In the genomic region with DNA sequence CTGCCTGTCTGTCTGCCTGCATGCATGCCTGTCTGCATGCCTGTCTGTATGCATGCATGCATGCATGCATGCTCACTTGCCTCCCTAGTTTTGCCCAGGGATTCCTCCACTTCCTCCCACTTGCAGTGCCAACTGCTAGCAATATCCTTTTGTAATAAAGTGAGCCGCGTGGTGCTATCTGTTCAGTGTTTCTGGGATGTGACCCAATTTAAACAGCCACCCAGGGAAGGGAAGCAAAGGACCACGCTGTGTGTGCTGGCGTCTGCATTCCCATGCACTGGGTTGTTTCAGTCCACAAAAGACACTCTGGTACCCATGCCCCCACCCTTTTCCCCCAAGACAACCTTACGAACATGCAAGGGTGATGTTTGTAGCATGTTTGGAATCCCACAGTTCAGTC, we compare ENCODE assay signal across 14 mouse cellular contexts. TPM values are rescaled to one million over a fixed set of nuclear protein-coding genes. Genes with fewer than 3 reads are reported as not detected.
DNase-seq lines count a peak whose midpoint lies in the region.
"Had no signal": no experiment of that assay in that cellular context is flagged by ENCODE, and none has a peak within 500 bp of the region (broad histone marks: within the 10 kb centered on the region; RNA-seq: fewer than 3 reads in every experiment).

No protein-coding gene starts in this region.

- peak; percentile 15 to 29 for DNase-seq in frontal cortex, postnatal 36 days (ENCODE audit: low spot score in 2 of 2)
- DNase-seq in frontal cortex, postnatal 14 days (ENCODE audit: low spot score in 2 of 2), result no peak
- DNase-seq in left cerebral cortex, adult 18-20 months (ENCODE audit: low spot score in 2 of 2), result peak; percentile 18 to 45
- no peak for DNase-seq in left cerebral cortex, adult 11 months (ENCODE audit: low spot score)
- peak; percentile 58 for DNase-seq in right cerebral cortex, adult 18-20 months
- DNase-seq in right cerebral cortex, postnatal 10 days (ENCODE audit: low spot score in 2 of 2), result no peak
- no peak for DNase-seq in liver
- DNase-seq: adrenal gland, postnatal 25 days; cerebellum, adult 9-10 months; kidney, adult 18-20 months; lung, postnatal 36 days; midbrain, embryonic 14.5 days had no signal

RNA-seq across cellular contexts. Expression of a gene that starts 18.7 kb away (rescaled TPM):
- total RNA-seq in left cerebral cortex, adult 18-20 months (2021), result 10 to 100 TPM in 1 of 2 experiments, 1 to 10 TPM in 1; 9.8 to 10.1 TPM

RNA-seq across cellular contexts. Expression of a gene that starts 49.4 kb away (rescaled TPM):
- 10 to 100 TPM; 47.5 to 51.9 TPM for total RNA-seq in left cerebral cortex, adult 18-20 months (2021)

RNA-seq across cellular contexts. Expression of a gene that starts 57.3 kb away (rescaled TPM):
- total RNA-seq in left cerebral cortex, adult 18-20 months (2021), result 10 to 100 TPM; 33.9 to 36.1 TPM

RNA-seq across cellular contexts. Expression of a gene that starts 59.2 kb away (rescaled TPM):
- total RNA-seq in left cerebral cortex, adult 18-20 months (2021), result not detected
- total RNA-seq: adrenal gland, postnatal 25 days; gastrocnemius, adult 8-10 months; left cerebral cortex, postnatal 10 days had no signal

Comparison
In these comparisons a context has a peak if more than half of its experiments do, and no peak if none do; other contexts are left out.
1. DNase-seq: peak in frontal cortex, postnatal 36 days (2 of 2), left cerebral cortex, adult 18-20 months (2 of 2) and right cerebral cortex, adult 18-20 months (single experiment); none in frontal cortex, postnatal 14 days (0 of 2), left cerebral cortex, adult 11 months (single experiment), right cerebral cortex, postnatal 10 days (0 of 2) and liver (single experiment).